Comparison of ENCODE assay signal across 8 mouse cellular contexts in the genomic region with DNA sequence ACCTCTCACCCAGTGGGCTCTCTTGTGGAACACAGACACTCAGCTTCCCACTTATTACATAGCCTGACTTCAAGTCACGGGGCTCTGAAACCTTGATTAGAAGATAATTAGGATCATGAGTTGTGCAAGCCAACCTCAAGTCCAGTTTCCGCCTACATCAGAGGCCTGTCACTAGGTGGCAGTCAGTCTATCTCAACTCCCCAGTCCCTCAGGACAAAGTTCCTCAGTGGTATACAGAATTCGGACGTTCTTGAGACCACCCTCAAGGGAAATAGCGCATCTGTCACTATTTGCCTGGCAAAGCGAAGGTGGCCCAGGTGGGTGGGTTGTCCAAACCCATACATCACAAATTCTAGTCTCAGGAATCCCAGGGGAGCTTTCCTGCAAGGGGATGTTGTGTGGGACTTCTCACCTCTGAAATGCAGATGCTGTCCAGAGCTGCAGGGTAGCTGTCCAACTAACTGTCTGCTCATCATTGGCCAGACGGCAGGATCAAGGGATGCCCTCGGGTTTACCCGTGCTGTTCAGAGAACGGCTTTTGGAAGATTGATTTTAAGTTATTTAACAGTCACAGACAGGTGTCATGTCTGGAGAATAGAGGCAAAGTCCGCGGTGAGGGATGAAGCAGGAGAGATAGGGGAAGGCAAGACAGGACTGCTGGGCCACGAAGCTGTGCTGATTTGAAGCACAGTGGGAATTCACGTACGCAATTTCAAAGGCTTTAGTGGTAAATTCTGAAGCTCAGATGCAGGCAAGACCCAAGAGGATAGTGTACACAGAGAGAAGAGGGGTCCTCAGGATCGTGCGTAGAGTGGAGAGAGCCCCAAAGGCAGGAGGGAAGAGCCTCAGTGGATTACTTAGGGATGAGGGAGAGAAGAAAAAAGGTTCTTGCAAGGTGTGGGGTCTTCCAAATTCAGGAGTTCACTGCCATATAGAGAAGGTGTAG. TPM values are rescaled to one million over a fixed set of nuclear protein-coding genes. Genes with fewer than 3 reads are reported as not detected.
DNase-seq lines count a peak whose midpoint lies in the region; ATAC-seq and TF ChIP-seq lines count a peak whose summit lies in the region.

No protein-coding gene starts in this region.

- TF ChIP-seq CTCF in lung, embryonic 14.5 days (IDR thresholded peaks at IDR 0.05; ENCODE audit: low read depth), result peak; percentile 66
- peak; percentile 66 for TF ChIP-seq CTCF in midbrain, postnatal 0 days (IDR thresholded peaks at IDR 0.05)

- 20% methylated on average over 17 of the region's 17 CpGs for WGBS in lung, embryonic 14.5 days
- 21% methylated on average over 17 of the region's 17 CpGs for WGBS in heart, embryonic 15.5 days
- WGBS in midbrain, postnatal 0 days, result 20% methylated on average over 17 of the region's 17 CpGs

- H3K27ac ChIP-seq in lung, embryonic 14.5 days (ENCODE audit: low read depth), result no peak overlapping the region
- no peak overlapping the region for H3K27ac ChIP-seq in heart, embryonic 15.5 days
- H3K27ac ChIP-seq in midbrain, postnatal 0 days (ENCODE audit: low read depth, low read length), result peak overlapping the region; percentile 95

- peaks cover 12% of the 10 kb centered on the region for H3K36me3 ChIP-seq in lung, embryonic 14.5 days (ENCODE audit: insufficient read depth)
- H3K36me3 ChIP-seq in heart, embryonic 15.5 days, result no peaks in the 10 kb centered on the region; the same call in 1 of the 2 replicates
- no peaks in the 10 kb centered on the region for H3K36me3 ChIP-seq in midbrain, postnatal 0 days (ENCODE audit: insufficient read depth, low read length)

- no peaks in the 10 kb centered on the region for H3K27me3 ChIP-seq in lung, embryonic 14.5 days (ENCODE audit: insufficient read depth, low read length)
- H3K27me3 ChIP-seq in heart, embryonic 15.5 days, result 0 out of 2 replicates have a peak, but pooled peaks cover 3% of the 10 kb centered on the region
- H3K27me3 ChIP-seq in midbrain, postnatal 0 days (ENCODE audit: insufficient read depth, low read length), result no peaks in the 10 kb centered on the region

- peak overlapping the region; percentile 92 for H3K4me3 ChIP-seq in lung, embryonic 14.5 days (ENCODE audit: low read depth, low read length)
- H3K4me3 ChIP-seq in heart, embryonic 15.5 days, result peak overlapping the region; percentile 92
- peak overlapping the region; percentile 86 for H3K4me3 ChIP-seq in midbrain, postnatal 0 days (ENCODE audit: low read depth, low read length)

- peak overlapping the region; percentile 93 for H3K4me2 ChIP-seq in lung, embryonic 14.5 days
- peak overlapping the region; percentile 96 for H3K4me2 ChIP-seq in heart, embryonic 15.5 days
- peak overlapping the region; percentile 96 for H3K4me2 ChIP-seq in midbrain, postnatal 0 days (ENCODE audit: low read depth, low read length, poor library complexity, severe bottlenecking)

- H3K4me1 ChIP-seq in lung, embryonic 14.5 days (ENCODE audit: insufficient read depth), result peaks cover 20% of the 10 kb centered on the region
- H3K4me1 ChIP-seq in heart, embryonic 15.5 days (replicated peaks), result peaks cover 45% of the 10 kb centered on the region
- peaks cover 23% of the 10 kb centered on the region for H3K4me1 ChIP-seq in midbrain, postnatal 0 days (ENCODE audit: insufficient read depth, low read length)

- no peaks in the 10 kb centered on the region for H3K9me3 ChIP-seq in lung, embryonic 14.5 days (ENCODE audit: low read depth, low read length)
- H3K9me3 ChIP-seq in heart, embryonic 15.5 days (replicated peaks), result no peaks in the 10 kb centered on the region
- H3K9me3 ChIP-seq in midbrain, postnatal 0 days (ENCODE audit: low read length), result no peaks in the 10 kb centered on the region

- DNase-seq in lung, embryonic 14.5 days, result peak; percentile 64
- DNase-seq in lung, postnatal 4 days, result no peak
- peak; percentile 63 for DNase-seq in cerebellum, adult 9-10 months
- peak; percentile 64 to 69 for DNase-seq in kidney, postnatal 36 days
- peak; percentile 52 for DNase-seq in midbrain, postnatal 0 days (ENCODE audit: low spot score)
- DNase-seq in left cerebral cortex, adult 11 months (ENCODE audit: low spot score), result no peak
- DNase-seq in layer of hippocampus, adult 11-12 months (ENCODE audit: low spot score), result no peak

- ATAC-seq in lung, embryonic 14.5 days (ENCODE audit: insufficient read depth), result peak; percentile 2; the same call in 1 of the 2 replicates
- no peak for ATAC-seq in heart, embryonic 15.5 days (replicated peaks; ENCODE audit: insufficient number of reproducible peaks, insufficient read depth, low FRiP score, low read depth)
- no peak for ATAC-seq in midbrain, postnatal 0 days (ENCODE audit: low FRiP score)

- H3K9ac ChIP-seq in lung, embryonic 14.5 days, result peak overlapping the region; percentile 99
- peak overlapping the region; percentile 96; the same call in 1 of the 2 replicates for H3K9ac ChIP-seq in heart, embryonic 15.5 days
- peak overlapping the region; percentile 99 for H3K9ac ChIP-seq in midbrain, postnatal 0 days (replicated peaks; ENCODE audit: low read length, poor library complexity, severe bottlenecking)

RNA-seq across cellular contexts. Expression of gene Plcg1, which starts 1.0 kb away (rescaled TPM):
- polyA plus RNA-seq in lung, embryonic 14.5 days (2014; fragmentation: Nextera tagmentation; extraction: Ambion mirVana), result 61.3 and 68.8 TPM in 2 replicates
- 25.3 and 32.7 TPM in 2 replicates for polyA plus RNA-seq in heart, embryonic 15.5 days (2015; fragmentation: Nextera tagmentation; extraction: Ambion mirVana)
- 88.7 and 134 TPM in 2 replicates for total RNA-seq in midbrain, postnatal 0 days (2014; rRNA removed)
- polyA plus RNA-seq in midbrain, postnatal 0 days (2015; fragmentation: Nextera tagmentation; extraction: Ambion mirVana), result 38.0 and 45.2 TPM in 2 replicates

Comparison
In these comparisons a context has a peak if more than half of its experiments do, and no peak if none do; other contexts are left out.
1. DNase-seq: peak in lung, embryonic 14.5 days (single experiment), cerebellum, adult 9-10 months (single experiment), kidney, postnatal 36 days (2 of 2) and midbrain, postnatal 0 days (single experiment); none in lung, postnatal 4 days (0 of 2), left cerebral cortex, adult 11 months (single experiment) and layer of hippocampus, adult 11-12 months (single experiment).
2. Peak in every context shown above with its lines, with median percentiles within 50 percentile points of each other: H3K4me2 ChIP-seq, H3K4me3 ChIP-seq and H3K9ac ChIP-seq.